Mouse (Mus musculus): Measurements from ENCODE around the gene Brd1.

Gene Brd1

GRCm38 (mm10) chr15:88691129-88691528 is 42.9 kb downstream of the Brd1 start:
- H3K27me3 ChIP-seq (ENCODE audit: insufficient read depth, low read length), result no peaks in the 10 kb centered on the region
- peaks cover 100% of the 10 kb centered on the region for H3K36me3 ChIP-seq (ENCODE audit: insufficient read depth, low read length)
- peaks cover 98% of the 10 kb centered on the region for H3K4me1 ChIP-seq (replicated peaks; ENCODE audit: low read depth, low read length)
- no peaks in the 10 kb centered on the region for H3K9me3 ChIP-seq (ENCODE audit: low read length)
- H3K4me3 ChIP-seq (replicated peaks; ENCODE audit: low read length), result peak overlapping the region; percentile 20; the same call in 1 of the 2 replicates
- no peak for TF ChIP-seq NANOG (IDR thresholded peaks at IDR 0.05; ENCODE audit: borderline replicate concordance, low read length)
- TF ChIP-seq CTCF (conservative IDR thresholded peaks at IDR 0.05; ENCODE audit: low read length), result no peak
- no peak for TF ChIP-seq POU5F1 (IDR thresholded peaks at IDR 0.05; ENCODE audit: borderline replicate concordance, low read length)

GRCm38 (mm10) chr15:88688120-88688519 is 45.9 kb downstream of the Brd1 start:
- peaks cover 89% of the 10 kb centered on the region for H3K36me3 ChIP-seq (ENCODE audit: insufficient read depth, low read length)
- TF ChIP-seq POU5F1 (IDR thresholded peaks at IDR 0.05; ENCODE audit: borderline replicate concordance, low read length) (no peak), CTCF (conservative IDR thresholded peaks at IDR 0.05; ENCODE audit: low read length) (no peak), NANOG (IDR thresholded peaks at IDR 0.05; ENCODE audit: borderline replicate concordance, low read length) (no peak)

GRCm38 (mm10) chr15:88686725-88687124 is 47.3 kb downstream of the Brd1 start:
- Histone ChIP-seq H3K36me3 (ENCODE audit: insufficient read depth, low read length) (peaks cover 78% of the 10 kb centered on the region), H3K27me3 (ENCODE audit: insufficient read depth, low read length) (no peaks in the 10 kb centered on the region), H3K4me3 (replicated peaks; ENCODE audit: low read length) (no peak overlapping the region), H3K4me1 (replicated peaks; ENCODE audit: low read depth, low read length) (peaks cover 86% of the 10 kb centered on the region), H3K9me3 (ENCODE audit: low read length) (no peaks in the 10 kb centered on the region)
- no peak for TF ChIP-seq CTCF (conservative IDR thresholded peaks at IDR 0.05; ENCODE audit: low read length)
- no peak for TF ChIP-seq POU5F1 (IDR thresholded peaks at IDR 0.05; ENCODE audit: borderline replicate concordance, low read length)
- no peak for TF ChIP-seq NANOG (IDR thresholded peaks at IDR 0.05; ENCODE audit: borderline replicate concordance, low read length)

More at GRCm38 (mm10) chr15:88688120-88688519, 45.9 kb downstream of the Brd1 start:
- Histone ChIP-seq H3K9me3 (ENCODE audit: low read length) (no peaks in the 10 kb centered on the region), H3K4me1 (replicated peaks; ENCODE audit: low read depth, low read length) (peaks cover 95% of the 10 kb centered on the region), H3K27me3 (ENCODE audit: insufficient read depth, low read length) (no peaks in the 10 kb centered on the region), H3K4me3 (replicated peaks; ENCODE audit: low read length) (no peak overlapping the region)

- peaks cover 51% of the 10 kb centered on the region for H3K36me3 ChIP-seq (ENCODE audit: insufficient read depth, low read length)
- no peak overlapping the region for H3K4me3 ChIP-seq (replicated peaks; ENCODE audit: low read length)
- no peak for TF ChIP-seq CTCF (conservative IDR thresholded peaks at IDR 0.05; ENCODE audit: low read length)
- TF ChIP-seq POU5F1 (IDR thresholded peaks at IDR 0.05; ENCODE audit: borderline replicate concordance, low read length), result no peak
- H3K4me1 ChIP-seq (replicated peaks; ENCODE audit: low read depth, low read length), result peaks cover 78% of the 10 kb centered on the region
- no peaks in the 10 kb centered on the region for H3K9me3 ChIP-seq (ENCODE audit: low read length)
- H3K27me3 ChIP-seq (ENCODE audit: insufficient read depth, low read length), result no peaks in the 10 kb centered on the region
Measured at GRCm38 (mm10) chr15:88684039-88684438, 50.0 kb downstream of the Brd1 start.

GRCm38 (mm10) chr15:88680931-88681330 is 53.1 kb downstream of the Brd1 start:
- Histone ChIP-seq H3K36me3 (ENCODE audit: insufficient read depth, low read length) (peaks cover 21% of the 10 kb centered on the region), H3K4me3 (replicated peaks; ENCODE audit: low read length) (no peak overlapping the region), H3K27me3 (ENCODE audit: insufficient read depth, low read length) (no peaks in the 10 kb centered on the region), H3K4me1 (replicated peaks; ENCODE audit: low read depth, low read length) (peaks cover 49% of the 10 kb centered on the region), H3K9me3 (ENCODE audit: low read length) (no peaks in the 10 kb centered on the region)
- TF ChIP-seq NANOG (IDR thresholded peaks at IDR 0.05; ENCODE audit: borderline replicate concordance, low read length) (no peak), CTCF (conservative IDR thresholded peaks at IDR 0.05; ENCODE audit: low read length) (no peak), POU5F1 (IDR thresholded peaks at IDR 0.05; ENCODE audit: borderline replicate concordance, low read length) (no peak)

- Histone ChIP-seq H3K4me3 (replicated peaks; ENCODE audit: low read length) (no peak overlapping the region), H3K9me3 (ENCODE audit: low read length) (no peaks in the 10 kb centered on the region), H3K4me1 (replicated peaks; ENCODE audit: low read depth, low read length) (peaks cover 19% of the 10 kb centered on the region), H3K36me3 (ENCODE audit: insufficient read depth, low read length) (no peaks in the 10 kb centered on the region), H3K27me3 (ENCODE audit: insufficient read depth, low read length) (no peaks in the 10 kb centered on the region)
- TF ChIP-seq POU5F1 (IDR thresholded peaks at IDR 0.05; ENCODE audit: borderline replicate concordance, low read length) (no peak), CTCF (conservative IDR thresholded peaks at IDR 0.05; ENCODE audit: low read length) (no peak), NANOG (IDR thresholded peaks at IDR 0.05; ENCODE audit: borderline replicate concordance, low read length) (no peak)
Measured at GRCm38 (mm10) chr15:88677568-88677967, 56.5 kb downstream of the Brd1 start.

GRCm38 (mm10) chr15:88675998-88676397 is 58.0 kb downstream of the Brd1 start:
- Histone ChIP-seq H3K36me3 (ENCODE audit: insufficient read depth, low read length) (no peaks in the 10 kb centered on the region), H3K4me3 (replicated peaks; ENCODE audit: low read length) (no peak overlapping the region), H3K4me1 (replicated peaks; ENCODE audit: low read depth, low read length) (peaks cover 18% of the 10 kb centered on the region), H3K27me3 (ENCODE audit: insufficient read depth, low read length) (no peaks in the 10 kb centered on the region), H3K9me3 (ENCODE audit: low read length) (no peaks in the 10 kb centered on the region)
- no peak for TF ChIP-seq NANOG (IDR thresholded peaks at IDR 0.05; ENCODE audit: borderline replicate concordance, low read length)

GRCm38 (mm10) chr15:88668693-88669092 is 65.3 kb downstream of the Brd1 start:
- Histone ChIP-seq H3K4me1 (replicated peaks; ENCODE audit: low read depth, low read length) (no peaks in the 10 kb centered on the region), H3K27me3 (ENCODE audit: insufficient read depth, low read length) (peaks cover 9% of the 10 kb centered on the region; the same call in 1 of the 2 replicates), H3K4me3 (replicated peaks; ENCODE audit: low read length) (no peak overlapping the region), H3K36me3 (ENCODE audit: insufficient read depth, low read length) (no peaks in the 10 kb centered on the region), H3K9me3 (ENCODE audit: low read length) (no peaks in the 10 kb centered on the region)
- TF ChIP-seq POU5F1 (IDR thresholded peaks at IDR 0.05; ENCODE audit: borderline replicate concordance, low read length), result no peak
- no peak for TF ChIP-seq CTCF (conservative IDR thresholded peaks at IDR 0.05; ENCODE audit: low read length)
- no peak for TF ChIP-seq NANOG (IDR thresholded peaks at IDR 0.05; ENCODE audit: borderline replicate concordance, low read length)

GRCm38 (mm10) chr15:88667653-88668052 is 66.4 kb downstream of the Brd1 start:
- Histone ChIP-seq H3K4me1 (replicated peaks; ENCODE audit: low read depth, low read length) (peaks cover 10% of the 10 kb centered on the region), H3K36me3 (ENCODE audit: insufficient read depth, low read length) (no peaks in the 10 kb centered on the region), H3K27me3 (ENCODE audit: insufficient read depth, low read length) (peaks cover 9% of the 10 kb centered on the region; the same call in 1 of the 2 replicates), H3K9me3 (ENCODE audit: low read length) (no peaks in the 10 kb centered on the region), H3K4me3 (replicated peaks; ENCODE audit: low read length) (no peak overlapping the region)
- TF ChIP-seq POU5F1 (IDR thresholded peaks at IDR 0.05; ENCODE audit: borderline replicate concordance, low read length) (no peak), NANOG (IDR thresholded peaks at IDR 0.05; ENCODE audit: borderline replicate concordance, low read length) (no peak), CTCF (conservative IDR thresholded peaks at IDR 0.05; ENCODE audit: low read length) (no peak)
